Mouse (Mus musculus): ENCODE measurements around the gene Tbkbp1.

- TF ChIP-seq CTCF (IDR thresholded peaks at IDR 0.05; ENCODE audit: extremely low read depth, insufficient read length, insufficient replicate concordance, low read depth, low read length) = no peak
- TF ChIP-seq POLR2A (IDR thresholded peaks at IDR 0.05; ENCODE audit: low read depth, low read length) = no peak
Measured at GRCm38 (mm10) chr11:97178198-97178597, 26.9 kb upstream of the Tbkbp1 start.

Measured in small intestine, adult 2 months (tissue).